Mouse (Mus musculus) heart, postnatal 14 days (tissue): ENCODE results near the gene Asap3. TPM values are rescaled to one million over a fixed set of nuclear protein-coding genes. Genes with fewer than 3 reads are reported as not detected.
A peak's percentile ranks its signal among the peaks of the same experiment; 100 is the strongest.

Experiments
- DNase-seq, 2 experiments: peaks; one replicate each; pipeline ENCODE4 v3.0.0; 2021 to 2022
- intact Hi-C: fragments of 180-260 bp; cut with DNase I; formaldehyde crosslinking; loops from one replicate; pipeline ENCODE4 v1.15.1; 2025
- total RNA-seq, 2 experiments: library from RNA; stranded (reverse); gene quantifications; 2 replicates each; pipeline ENCODE4 v1.2.3; 2021

The Asap3 gene
- total RNA-seq, 2 experiments from 2014 or later = 11.6 to 12.8 TPM

GRCm38 (mm10) chr4:136179998-136180397, 26.2 kb upstream of the Asap3 start:
- DNase-seq = peak; percentile 87 to 93
- intact Hi-C loops = no loop called here

- peak; percentile 69 to 80 for DNase-seq
- intact Hi-C loops = no loop called here
Observed at GRCm38 (mm10) chr4:136180408-136181330, 25.5 kb upstream of the Asap3 start.

- intact Hi-C loops = no loop called here
- DNase-seq = no peak
Observed at GRCm38 (mm10) chr4:136181367-136181766, 24.8 kb upstream of the Asap3 start.

- intact Hi-C loops = no loop called here
- DNase-seq = peak; percentile 72 to 75
Observed at GRCm38 (mm10) chr4:136185375-136185774, 20.8 kb upstream of the Asap3 start.

- no peak for DNase-seq
- intact Hi-C loops = no loop called here
Observed at GRCm38 (mm10) chr4:136186315-136186714, 19.9 kb upstream of the Asap3 start.

GRCm38 (mm10) chr4:136186739-136187472, 19.3 kb upstream of the Asap3 start:
- no peak for DNase-seq
- intact Hi-C loops = no loop called here

GRCm38 (mm10) chr4:136188973-136189737, 17.0 kb upstream of the Asap3 start:
- no peak for DNase-seq
- intact Hi-C loops = no loop called here

- intact Hi-C loops = no loop called here
- DNase-seq = no peak
Observed at GRCm38 (mm10) chr4:136189912-136190311, 16.3 kb upstream of the Asap3 start.

- no peak for DNase-seq
- intact Hi-C loops = no loop called here
Observed at GRCm38 (mm10) chr4:136193571-136193970, 12.6 kb upstream of the Asap3 start.

GRCm38 (mm10) chr4:136195029-136195428, 11.1 kb upstream of the Asap3 start:
- no peak for DNase-seq
- intact Hi-C loops = no loop called here

GRCm38 (mm10) chr4:136195629-136196028, 10.5 kb upstream of the Asap3 start:
- DNase-seq = no peak
- intact Hi-C loops = no loop called here

GRCm38 (mm10) chr4:136196201-136196600, 10.0 kb upstream of the Asap3 start:
- no peak for DNase-seq
- intact Hi-C loops = no loop called here

GRCm38 (mm10) chr4:136198846-136199245, 7.3 kb upstream of the Asap3 start:
- intact Hi-C loops = no loop called here
- no peak for DNase-seq

- intact Hi-C loops = loop anchor here (1.0 kb wide), 1 partner anchor 36 kb away; no protein-coding TSS in a partner anchor
- peak; percentile 52 to 72 for DNase-seq
Observed at GRCm38 (mm10) chr4:136199562-136200292, 6.4 kb upstream of the Asap3 start.

- peak; percentile 81 to 86 for DNase-seq
- intact Hi-C loops = loop anchor here (1.0 kb wide), 1 partner anchor 37 kb away; no protein-coding TSS in a partner anchor
Observed at GRCm38 (mm10) chr4:136202509-136202908, 3.7 kb upstream of the Asap3 start.

- intact Hi-C loops = loop anchor here (5.0 kb wide), 1 partner anchor 118 kb away; no protein-coding TSS in a partner anchor
- no peak for DNase-seq
Observed at GRCm38 (mm10) chr4:136204775-136205174, 1.4 kb upstream of the Asap3 start.

- peak; percentile 35 to 60 for DNase-seq
- intact Hi-C loops = loop anchor here (5.0 kb wide), 1 partner anchor 115 kb away; no protein-coding TSS in a partner anchor
Observed at GRCm38 (mm10) chr4:136206943-136207342, 778 bp downstream of the Asap3 start.

- intact Hi-C loops = no loop called here
Observed at GRCm38 (mm10) chr4:136210931-136211330, 4.8 kb downstream of the Asap3 start.

GRCm38 (mm10) chr4:136213629-136214028, 7.5 kb downstream of the Asap3 start:
- DNase-seq = no peak
- intact Hi-C loops = no loop called here

More at GRCm38 (mm10) chr4:136210931-136211330, 4.8 kb downstream of the Asap3 start:
- DNase-seq = no peak

- DNase-seq = no peak
- intact Hi-C loops = no loop called here
Observed at GRCm38 (mm10) chr4:136214828-136215227, 8.7 kb downstream of the Asap3 start.
